Mouse (Mus musculus) stomach, embryonic 14.5 days (tissue): ENCODE measurements around the gene Cox17. TPM values are rescaled to one million over a fixed set of nuclear protein-coding genes. Genes with fewer than 3 reads are reported as not detected.

Experiments used
- ATAC-seq: fragments of 200-750 bp; cut with Nextera tagmentation; 2 replicates; pipeline ENCODE4 v1.8.0; 2017; ENCODE audit warnings: low read depth, moderate TSS enrichment; ENCODE audit not compliant: insufficient number of reproducible peaks, insufficient read depth, low FRiP score
- H3K27ac ChIP-seq: fragments of 300-500 bp; sonication (generic); 2 replicates; pipeline ENCODE4 v1.5.1; 2014; ENCODE audit warnings: mild to moderate bottlenecking, low read length, moderate library complexity, mixed read lengths
- H3K27me3 ChIP-seq: fragments of 300-500 bp; sonication (generic); 2 replicates; pipeline ENCODE4 v1.6.1; 2014; ENCODE audit warnings: low read length, control low read depth, mixed read lengths; ENCODE audit not compliant: control insufficient read depth, insufficient read depth
- H3K36me3 ChIP-seq: fragments of 300-500 bp; sonication (generic); 2 replicates; pipeline ENCODE4 v1.6.1; 2014; ENCODE audit warnings: mild to moderate bottlenecking, control low read depth, low read length, moderate library complexity, mixed read lengths; ENCODE audit not compliant: control insufficient read depth, insufficient read depth
- H3K4me1 ChIP-seq: fragments of 300-500 bp; sonication (generic); 2 replicates; pipeline ENCODE4 v1.6.1; 2014; ENCODE audit warnings: low read length, control low read depth, mixed read lengths; ENCODE audit not compliant: control insufficient read depth, insufficient read depth
- H3K4me2 ChIP-seq: fragments of 300-500 bp; sonication (generic); replicated peaks from 2 replicates; pipeline ENCODE4 v1.6.1; 2014; ENCODE audit warnings: low read depth, low read length, control low read depth
- H3K4me3 ChIP-seq: fragments of 300-500 bp; sonication (generic); 2 replicates; pipeline ENCODE4 v1.5.1; 2014; ENCODE audit warnings: low read depth, low read length, control low read depth
- H3K9ac ChIP-seq: fragments of 300-500 bp; sonication (generic); replicated peaks from 2 replicates; pipeline ENCODE4 v1.6.1; 2014; ENCODE audit warnings: low read depth, mild to moderate bottlenecking, control low read depth, low read length, moderate library complexity, mixed read lengths
- H3K9me3 ChIP-seq: fragments of 300-500 bp; sonication (generic); 2 replicates; pipeline ENCODE4 v1.6.1; 2016; ENCODE audit warnings: low read depth, low read length, control low read depth; ENCODE audit not compliant: control insufficient read depth
- WGBS: fragments of 180-500 bp; shearing (Covaris S2); extraction: QIAGEN DNeasy Blood & Tissue Kit; methylation state at CpG from one replicate; pipeline ENCODE4 v1.1.7; 2014; 5-methylcytosine and 5-hydroxymethylcytosine counted together
- polyA plus RNA-seq: library from polyadenylated mRNA; unstranded; fragments of >200 nt; fragmentation: Nextera tagmentation; extraction: Ambion mirVana; gene quantifications from 2 replicates; pipeline ENCODE4 v1.2.1, GENCODE M21; 2014

Cox17 gene
- polyA plus RNA-seq, 1 experiment from 2014 or later = 147 TPM

DNA sequence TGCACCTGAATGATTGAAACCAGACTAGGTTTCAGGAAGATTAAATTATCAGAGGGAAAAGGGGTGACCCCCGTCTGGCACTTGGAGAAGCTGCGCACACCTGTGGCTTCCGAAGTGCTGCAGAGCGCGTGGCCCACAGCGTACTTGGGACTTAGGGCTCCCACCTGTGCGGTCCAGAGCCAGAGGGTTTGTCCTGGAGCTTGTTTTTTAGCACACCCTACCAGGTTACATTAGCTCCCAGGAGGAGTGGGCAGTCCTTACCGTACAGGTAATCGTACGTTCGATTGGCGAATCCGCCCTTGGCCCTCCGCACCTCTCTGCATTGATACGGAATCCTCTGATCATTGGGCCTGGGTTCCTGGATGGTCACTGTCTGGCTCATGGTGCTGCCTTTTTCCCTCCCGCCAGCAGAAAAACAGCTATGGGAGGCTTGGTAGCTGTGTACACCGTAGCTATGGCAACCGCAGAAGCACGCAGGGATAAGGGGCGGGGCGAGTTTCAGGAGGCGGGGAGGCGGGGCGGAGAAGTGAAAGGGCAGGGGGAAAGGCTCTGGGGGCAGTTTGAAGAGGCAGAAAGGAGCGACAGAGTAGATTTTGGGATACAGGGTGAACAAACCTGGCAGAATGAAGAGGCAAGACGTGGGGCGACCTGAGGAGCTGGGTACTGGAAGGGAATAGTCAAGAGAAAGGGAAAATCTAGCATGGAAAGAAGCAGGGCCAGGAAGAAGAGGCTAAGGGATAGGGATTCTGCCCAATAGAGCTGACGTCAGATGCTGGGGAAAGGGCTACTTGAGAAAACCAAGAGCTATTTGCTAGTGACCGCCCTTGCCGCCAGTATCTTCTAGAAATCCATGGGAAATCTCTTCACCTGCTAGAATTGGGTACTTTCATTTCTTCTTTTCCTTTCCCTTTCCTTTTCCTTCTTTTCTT, 5.1 kb upstream of the Cox17 start, which contains the start of gene Maats1:
Gene Maats1 (minus strand): TSS at position 748 of the 929 bp plus-strand sequence.
- Histone ChIP-seq H3K36me3 (no peaks in the 10 kb centered on the region), H3K4me3 (peak within 1 kb of the TSS; percentile 28), H3K9ac (peak within 1 kb of the TSS; percentile 18; the same call in 1 of the 2 replicates), H3K27me3 (no peaks in the 10 kb centered on the region), H3K4me2 (peak within 1 kb of the TSS; percentile 60), H3K27ac (no peak within 1 kb of the TSS), H3K4me1 (no peaks in the 10 kb centered on the region), H3K9me3 (no peaks in the 10 kb centered on the region)
- peak; percentile 86 for ATAC-seq
- WGBS = 11% methylated on average over 30 of the region's 30 CpGs

GRCm38 (mm10) chr16:38344941-38345725, 1.7 kb upstream of the Cox17 start:
- no peak for ATAC-seq
- 81% methylated on average over 3 of the region's 3 CpGs for WGBS

DNA sequence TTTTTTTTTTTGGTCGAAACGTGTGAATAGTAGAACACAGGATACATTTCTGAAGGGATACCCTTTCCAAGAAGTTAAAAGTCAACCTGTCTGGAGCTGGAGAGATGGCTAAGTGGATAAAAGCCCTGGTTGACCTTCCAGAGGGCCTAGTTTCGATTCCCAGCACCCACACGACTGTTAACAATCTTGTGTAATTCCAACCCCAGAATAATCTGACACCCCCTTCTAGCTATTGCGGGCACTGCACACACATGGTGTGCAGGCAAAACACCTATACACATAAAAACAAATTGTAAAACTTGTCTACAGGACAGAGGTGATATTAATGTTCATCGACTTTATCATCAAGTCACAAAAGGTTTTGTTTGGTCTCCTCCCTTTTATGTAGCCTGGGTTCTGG, 797 bp downstream of the Cox17 start:
- no peaks in the 10 kb centered on the region for H3K27me3 ChIP-seq
- no peaks in the 10 kb centered on the region for H3K9me3 ChIP-seq
- peak overlapping the region; percentile 65 for H3K4me2 ChIP-seq
- H3K36me3 ChIP-seq = peaks cover 15% of the 10 kb centered on the region
- H3K4me1 ChIP-seq = peaks cover 6% of the 10 kb centered on the region
- 62% methylated on average over 6 of the region's 6 CpGs for WGBS
- H3K4me3 ChIP-seq = peak overlapping the region; percentile 55
- ATAC-seq = no peak
- H3K27ac ChIP-seq = no peak overlapping the region
- peak overlapping the region; percentile 56 for H3K9ac ChIP-seq

More at GRCm38 (mm10) chr16:38344941-38345725, 1.7 kb upstream of the Cox17 start:
- Histone ChIP-seq H3K9me3 (no peaks in the 10 kb centered on the region), H3K36me3 (peaks cover under 1% of the 10 kb centered on the region; the same call in 1 of the 2 replicates), H3K4me3 (no peak overlapping the region), H3K27me3 (no peaks in the 10 kb centered on the region), H3K4me1 (peaks cover 6% of the 10 kb centered on the region), H3K27ac (no peak overlapping the region), H3K9ac (no peak overlapping the region), H3K4me2 (no peak overlapping the region)

GRCm38 (mm10) chr16:38348217-38348761, 1.5 kb downstream of the Cox17 start:
- Histone ChIP-seq H3K4me3 (no peak overlapping the region), H3K27ac (no peak overlapping the region), H3K27me3 (no peaks in the 10 kb centered on the region), H3K36me3 (peaks cover 15% of the 10 kb centered on the region), H3K9ac (no peak overlapping the region), H3K4me2 (no peak overlapping the region), H3K9me3 (no peaks in the 10 kb centered on the region), H3K4me1 (peaks cover 6% of the 10 kb centered on the region)
- ATAC-seq = no peak
- WGBS = 81% methylated on average over 9 of the region's 9 CpGs

DNA sequence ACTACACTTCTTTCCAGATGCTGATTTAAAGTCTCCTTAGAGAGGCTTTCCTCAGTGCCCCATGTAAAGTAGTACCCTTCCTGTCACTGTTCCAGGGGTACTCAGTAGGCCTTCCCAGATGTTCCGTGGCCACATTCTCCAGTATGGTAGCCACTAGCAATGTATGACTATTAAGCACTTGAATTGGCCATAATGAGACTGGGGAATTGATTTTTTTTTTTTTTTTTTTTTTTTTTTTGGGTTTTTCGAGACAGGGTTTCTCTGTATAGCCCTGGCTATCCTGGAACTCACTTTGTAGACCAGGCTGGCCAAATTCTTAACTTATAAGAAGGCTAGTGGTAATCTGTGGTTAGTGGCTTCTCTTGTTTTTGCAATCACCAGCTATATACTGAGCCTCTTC, 3.1 kb downstream of the Cox17 start:
- ATAC-seq = no peak
- no peak overlapping the region for H3K27ac ChIP-seq
- WGBS = 90% methylated on average over 2 of the region's 2 CpGs

DNA sequence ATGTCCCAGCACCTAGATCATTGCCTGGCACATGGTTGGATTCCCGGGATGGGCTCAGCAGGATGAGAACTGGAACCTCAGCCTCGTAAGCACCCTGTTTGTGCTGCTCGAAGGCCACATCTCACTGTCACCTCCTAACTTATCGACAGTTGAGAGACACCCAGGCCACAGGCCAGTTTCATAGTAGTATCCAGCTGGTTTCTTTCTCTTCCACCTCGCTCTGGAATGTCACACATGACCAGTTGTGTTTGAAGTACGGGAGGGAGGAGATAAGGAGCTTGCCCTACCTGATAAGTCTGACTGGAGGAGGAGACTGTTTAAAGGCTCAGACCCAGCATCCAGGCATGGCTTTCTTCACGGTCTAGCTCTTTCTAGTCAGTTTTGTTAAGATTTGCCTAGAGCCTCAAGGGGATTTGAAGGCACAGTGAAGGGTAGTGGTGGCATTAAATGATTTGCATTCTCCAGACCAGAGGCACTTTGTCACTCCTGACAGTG, 3.6 kb downstream of the Cox17 start:
- H3K4me2 ChIP-seq = no peak overlapping the region
- ATAC-seq = peak; percentile 43; the same call in 1 of the 2 replicates
- H3K9me3 ChIP-seq = no peaks in the 10 kb centered on the region
- peaks cover 15% of the 10 kb centered on the region for H3K36me3 ChIP-seq
- H3K27me3 ChIP-seq = no peaks in the 10 kb centered on the region
- H3K4me1 ChIP-seq = peaks cover 6% of the 10 kb centered on the region
- H3K27ac ChIP-seq = no peak overlapping the region
- H3K4me3 ChIP-seq = no peak overlapping the region
- WGBS = 46% methylated on average over 7 of the region's 7 CpGs
- no peak overlapping the region for H3K9ac ChIP-seq

More for the DNA sequence above, 3.1 kb downstream of the Cox17 start:
- Histone ChIP-seq H3K36me3 (peaks cover 15% of the 10 kb centered on the region), H3K4me3 (no peak overlapping the region), H3K27me3 (no peaks in the 10 kb centered on the region), H3K9ac (no peak overlapping the region), H3K4me1 (peaks cover 6% of the 10 kb centered on the region), H3K4me2 (no peak overlapping the region), H3K9me3 (no peaks in the 10 kb centered on the region)

- no peak overlapping the region for H3K27ac ChIP-seq
- WGBS = 59% methylated on average over 6 of the region's 6 CpGs
- no peak for ATAC-seq
These were observed 4.1 kb downstream of the Cox17 start for GRCm38 (mm10) chr16:38350939-38351338.

GRCm38 (mm10) chr16:38352031-38352430, 5.2 kb downstream of the Cox17 start:
- no peak overlapping the region for H3K9ac ChIP-seq
- no peak overlapping the region for H3K4me3 ChIP-seq
- H3K27me3 ChIP-seq = no peaks in the 10 kb centered on the region
- no peak overlapping the region for H3K4me2 ChIP-seq
- 80% methylated on average over 7 of the region's 7 CpGs for WGBS
- H3K27ac ChIP-seq = no peak overlapping the region
- no peak for ATAC-seq
- peaks cover 6% of the 10 kb centered on the region for H3K4me1 ChIP-seq
- H3K36me3 ChIP-seq = peaks cover 15% of the 10 kb centered on the region
- no peaks in the 10 kb centered on the region for H3K9me3 ChIP-seq

More at GRCm38 (mm10) chr16:38350939-38351338, 4.1 kb downstream of the Cox17 start:
- Histone ChIP-seq H3K9ac (no peak overlapping the region), H3K4me3 (no peak overlapping the region), H3K4me2 (no peak overlapping the region), H3K27me3 (no peaks in the 10 kb centered on the region), H3K36me3 (peaks cover 15% of the 10 kb centered on the region), H3K9me3 (no peaks in the 10 kb centered on the region), H3K4me1 (peaks cover 6% of the 10 kb centered on the region)
